Mouse (Mus musculus): ENCODE data around the gene Cdh20. TPM values are rescaled to one million over a fixed set of nuclear protein-coding genes. Genes with fewer than 3 reads are reported as not detected.

Gene Cdh20
- polyA plus RNA-seq, 1 experiment from 2014 or later = not detected

GRCm38 (mm10) chr1:104877384-104877783, 109.1 kb downstream of the Cdh20 start:
- Histone ChIP-seq H3K9ac (replicated peaks) (no peak overlapping the region), H3K27ac (ENCODE audit: low read depth) (no peak overlapping the region), H3K4me2 (ENCODE audit: low read depth, low read length) (no peak overlapping the region), H3K27me3 (ENCODE audit: insufficient read depth, low read length) (no peaks in the 10 kb centered on the region), H3K4me1 (ENCODE audit: insufficient read depth) (no peaks in the 10 kb centered on the region), H3K36me3 (replicated peaks; ENCODE audit: insufficient read depth, low read length) (no peaks in the 10 kb centered on the region), H3K9me3 (ENCODE audit: low read length) (no peaks in the 10 kb centered on the region), H3K4me3 (ENCODE audit: low read depth, low read length) (no peak overlapping the region)
- TF ChIP-seq CTCF (IDR thresholded peaks at IDR 0.05; ENCODE audit: low read depth) (no peak), EP300 (IDR thresholded peaks at IDR 0.05; ENCODE audit: low read depth) (no peak)
- no peak for ATAC-seq
- DNase-seq = no peak
- WGBS (ENCODE audit: insufficient replicate concordance) = 80% methylated on average over 1 of the region's 1 CpGs

DNA sequence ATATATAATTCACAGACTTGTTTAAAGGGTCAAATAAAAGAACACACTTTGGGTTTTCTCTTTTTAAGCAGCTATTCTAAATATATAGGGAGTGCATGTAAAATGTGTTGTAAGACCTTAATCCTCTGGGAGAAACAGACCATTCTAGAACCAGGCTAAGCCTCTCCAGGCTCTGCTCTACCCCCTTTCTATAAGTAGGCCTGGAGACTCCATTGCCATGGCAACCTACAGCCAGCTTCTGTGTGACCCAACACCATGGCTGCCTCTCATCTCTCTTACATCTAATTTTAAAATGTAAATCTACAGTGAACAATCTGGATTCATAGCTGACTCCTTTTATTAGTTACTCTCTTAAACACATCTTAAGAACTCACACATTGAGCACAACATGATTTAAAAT, 133.5 kb downstream of the Cdh20 start:
- H3K4me3 ChIP-seq (ENCODE audit: low read depth, low read length) = no peak overlapping the region
- ATAC-seq (no peak), DNase-seq (no peak)
- no peaks in the 10 kb centered on the region for H3K9me3 ChIP-seq (ENCODE audit: low read length)
- H3K27me3 ChIP-seq (ENCODE audit: insufficient read depth, low read length) = no peaks in the 10 kb centered on the region
- H3K9ac ChIP-seq (replicated peaks) = no peak overlapping the region
- no peaks in the 10 kb centered on the region for H3K4me1 ChIP-seq (ENCODE audit: insufficient read depth)
- no peaks in the 10 kb centered on the region for H3K36me3 ChIP-seq (replicated peaks; ENCODE audit: insufficient read depth, low read length)
- H3K27ac ChIP-seq (ENCODE audit: low read depth) = no peak overlapping the region
- no peak for TF ChIP-seq EP300 (IDR thresholded peaks at IDR 0.05; ENCODE audit: low read depth)
- no peak for TF ChIP-seq CTCF (IDR thresholded peaks at IDR 0.05; ENCODE audit: low read depth)
- H3K4me2 ChIP-seq (ENCODE audit: low read depth, low read length) = no peak overlapping the region

DNA sequence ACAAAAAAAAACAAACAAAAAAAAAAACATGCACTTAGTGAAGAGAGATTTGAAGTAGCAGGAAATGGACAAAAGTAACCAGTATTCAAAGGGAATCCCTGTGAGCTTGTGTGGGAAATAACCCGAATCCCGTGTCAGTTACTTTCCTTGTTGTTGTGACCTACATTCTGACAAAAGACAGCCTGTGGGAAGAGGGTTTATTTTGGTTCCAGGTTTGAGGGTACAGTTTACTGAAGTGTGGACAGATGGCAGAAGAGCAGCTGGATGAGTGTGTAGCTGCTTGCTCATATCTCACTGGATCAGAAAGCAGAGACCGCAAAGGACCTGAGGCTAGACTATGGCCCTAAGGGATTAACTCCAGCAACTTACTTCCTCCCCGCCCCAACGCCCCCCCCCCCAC, 135.1 kb downstream of the Cdh20 start:
- Histone ChIP-seq H3K27me3 (ENCODE audit: insufficient read depth, low read length) (no peaks in the 10 kb centered on the region), H3K9me3 (ENCODE audit: low read length) (no peaks in the 10 kb centered on the region), H3K4me1 (ENCODE audit: insufficient read depth) (no peaks in the 10 kb centered on the region), H3K9ac (replicated peaks) (no peak overlapping the region), H3K36me3 (replicated peaks; ENCODE audit: insufficient read depth, low read length) (no peaks in the 10 kb centered on the region), H3K4me2 (ENCODE audit: low read depth, low read length) (no peak overlapping the region), H3K4me3 (ENCODE audit: low read depth, low read length) (no peak overlapping the region), H3K27ac (ENCODE audit: low read depth) (no peak overlapping the region)
- DNase-seq (no peak), ATAC-seq (no peak)
- TF ChIP-seq EP300 (IDR thresholded peaks at IDR 0.05; ENCODE audit: low read depth) (no peak), CTCF (IDR thresholded peaks at IDR 0.05; ENCODE audit: low read depth) (no peak)
- WGBS (ENCODE audit: insufficient replicate concordance) = 60% methylated on average over 5 of the region's 5 CpGs

DNA sequence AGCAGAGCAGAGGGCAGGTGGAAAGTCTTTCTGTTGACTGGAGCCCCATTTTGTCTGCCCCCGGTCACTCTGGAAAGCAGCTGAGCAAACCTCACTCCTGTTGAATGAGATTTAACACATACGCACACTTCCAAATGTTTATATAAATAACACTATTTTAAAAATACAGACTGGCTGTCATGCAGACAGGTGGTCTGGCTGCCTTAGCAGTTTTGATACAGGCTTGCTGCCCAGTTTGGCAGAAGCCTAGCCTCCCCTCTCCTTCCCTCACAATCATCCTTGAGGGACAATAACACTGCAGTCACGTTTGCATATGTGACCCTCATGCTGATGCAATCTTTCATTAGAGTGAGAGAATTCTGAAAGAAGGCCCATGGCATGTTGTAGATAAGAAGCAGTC, 144.1 kb downstream of the Cdh20 start:
- Histone ChIP-seq H3K27ac (ENCODE audit: low read depth) (no peak overlapping the region), H3K36me3 (replicated peaks; ENCODE audit: insufficient read depth, low read length) (no peaks in the 10 kb centered on the region), H3K9me3 (ENCODE audit: low read length) (no peaks in the 10 kb centered on the region), H3K4me1 (ENCODE audit: insufficient read depth) (no peaks in the 10 kb centered on the region), H3K27me3 (ENCODE audit: insufficient read depth, low read length) (no peaks in the 10 kb centered on the region), H3K9ac (replicated peaks) (no peak overlapping the region), H3K4me3 (ENCODE audit: low read depth, low read length) (no peak overlapping the region), H3K4me2 (ENCODE audit: low read depth, low read length) (no peak overlapping the region)
- TF ChIP-seq EP300 (IDR thresholded peaks at IDR 0.05; ENCODE audit: low read depth) (no peak), CTCF (IDR thresholded peaks at IDR 0.05; ENCODE audit: low read depth) (no peak)
- WGBS (ENCODE audit: insufficient replicate concordance) = 58% methylated on average over 3 of the region's 3 CpGs
- ATAC-seq (no peak), DNase-seq (no peak)

GRCm38 (mm10) chr1:104916507-104916906, 148.2 kb downstream of the Cdh20 start:
- 79% methylated on average over 2 of the region's 2 CpGs for WGBS (ENCODE audit: insufficient replicate concordance)
- TF ChIP-seq CTCF (IDR thresholded peaks at IDR 0.05; ENCODE audit: low read depth) (no peak), EP300 (IDR thresholded peaks at IDR 0.05; ENCODE audit: low read depth) (no peak)
- H3K9ac ChIP-seq (replicated peaks) = no peak overlapping the region
- no peak for ATAC-seq
- no peaks in the 10 kb centered on the region for H3K36me3 ChIP-seq (replicated peaks; ENCODE audit: insufficient read depth, low read length)
- no peak for DNase-seq
- H3K4me1 ChIP-seq (ENCODE audit: insufficient read depth) = no peaks in the 10 kb centered on the region
- H3K4me3 ChIP-seq (ENCODE audit: low read depth, low read length) = no peak overlapping the region
- H3K27me3 ChIP-seq (ENCODE audit: insufficient read depth, low read length) = no peaks in the 10 kb centered on the region
- H3K4me2 ChIP-seq (ENCODE audit: low read depth, low read length) = no peak overlapping the region
- H3K27ac ChIP-seq (ENCODE audit: low read depth) = no peak overlapping the region
- H3K9me3 ChIP-seq (ENCODE audit: low read length) = no peaks in the 10 kb centered on the region

DNA sequence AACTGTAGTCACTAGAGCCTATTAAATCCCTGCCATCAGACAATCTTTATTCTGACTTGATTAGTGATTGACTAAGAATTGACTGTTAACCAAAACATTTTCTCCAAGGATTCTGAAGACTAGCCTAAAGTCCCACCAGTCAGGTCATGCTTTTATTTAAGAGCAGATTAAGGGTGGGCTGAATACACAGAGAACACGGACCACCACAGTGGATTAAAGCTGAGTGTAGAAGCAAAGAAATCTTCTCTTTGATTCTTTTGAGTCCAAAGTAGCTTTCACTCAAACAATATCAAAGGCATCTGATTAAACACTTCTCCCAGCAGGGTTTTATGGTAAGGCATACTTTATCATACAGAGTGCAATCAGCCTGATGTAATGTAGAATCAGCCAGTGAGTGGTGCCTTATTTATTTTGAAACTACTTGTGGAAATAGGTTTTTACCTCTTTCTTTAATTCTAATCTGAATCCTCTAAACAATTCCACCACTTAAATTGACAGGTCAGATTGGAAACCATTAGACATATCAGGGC, 149.0 kb downstream of the Cdh20 start:
- H3K9me3 ChIP-seq (ENCODE audit: low read length) = no peaks in the 10 kb centered on the region
- H3K27ac ChIP-seq (ENCODE audit: low read depth) = no peak overlapping the region
- no peaks in the 10 kb centered on the region for H3K36me3 ChIP-seq (replicated peaks; ENCODE audit: insufficient read depth, low read length)
- no peak for DNase-seq
- no peak for TF ChIP-seq CTCF (IDR thresholded peaks at IDR 0.05; ENCODE audit: low read depth)
- TF ChIP-seq EP300 (IDR thresholded peaks at IDR 0.05; ENCODE audit: low read depth) = no peak
- no peak overlapping the region for H3K4me3 ChIP-seq (ENCODE audit: low read depth, low read length)
- WGBS (ENCODE audit: insufficient replicate concordance) = 59% methylated on average over 1 of the region's 1 CpGs
- no peak overlapping the region for H3K4me2 ChIP-seq (ENCODE audit: low read depth, low read length)
- no peak for ATAC-seq
- no peaks in the 10 kb centered on the region for H3K4me1 ChIP-seq (ENCODE audit: insufficient read depth)
- no peak overlapping the region for H3K9ac ChIP-seq (replicated peaks)
- no peaks in the 10 kb centered on the region for H3K27me3 ChIP-seq (ENCODE audit: insufficient read depth, low read length)

GRCm38 (mm10) chr1:104933051-104933450, 164.7 kb downstream of the Cdh20 start:
- no peaks in the 10 kb centered on the region for H3K9me3 ChIP-seq (ENCODE audit: low read length)
- ATAC-seq = no peak
- WGBS (ENCODE audit: insufficient replicate concordance) = 44% methylated on average over 7 of the region's 7 CpGs

More at GRCm38 (mm10) chr1:104933051-104933450, 164.7 kb downstream of the Cdh20 start:
- Histone ChIP-seq H3K4me3 (ENCODE audit: low read depth, low read length) (no peak overlapping the region), H3K36me3 (replicated peaks; ENCODE audit: insufficient read depth, low read length) (no peaks in the 10 kb centered on the region), H3K27ac (ENCODE audit: low read depth) (no peak overlapping the region), H3K9ac (replicated peaks) (no peak overlapping the region), H3K4me1 (ENCODE audit: insufficient read depth) (no peaks in the 10 kb centered on the region), H3K4me2 (ENCODE audit: low read depth, low read length) (no peak overlapping the region), H3K27me3 (ENCODE audit: insufficient read depth, low read length) (no peaks in the 10 kb centered on the region)
- TF ChIP-seq CTCF (IDR thresholded peaks at IDR 0.05; ENCODE audit: low read depth) = no peak
- TF ChIP-seq EP300 (IDR thresholded peaks at IDR 0.05; ENCODE audit: low read depth) = no peak
- no peak for DNase-seq
